Mouse (Mus musculus): ENCODE results near the gene Gm26620.

DNA sequence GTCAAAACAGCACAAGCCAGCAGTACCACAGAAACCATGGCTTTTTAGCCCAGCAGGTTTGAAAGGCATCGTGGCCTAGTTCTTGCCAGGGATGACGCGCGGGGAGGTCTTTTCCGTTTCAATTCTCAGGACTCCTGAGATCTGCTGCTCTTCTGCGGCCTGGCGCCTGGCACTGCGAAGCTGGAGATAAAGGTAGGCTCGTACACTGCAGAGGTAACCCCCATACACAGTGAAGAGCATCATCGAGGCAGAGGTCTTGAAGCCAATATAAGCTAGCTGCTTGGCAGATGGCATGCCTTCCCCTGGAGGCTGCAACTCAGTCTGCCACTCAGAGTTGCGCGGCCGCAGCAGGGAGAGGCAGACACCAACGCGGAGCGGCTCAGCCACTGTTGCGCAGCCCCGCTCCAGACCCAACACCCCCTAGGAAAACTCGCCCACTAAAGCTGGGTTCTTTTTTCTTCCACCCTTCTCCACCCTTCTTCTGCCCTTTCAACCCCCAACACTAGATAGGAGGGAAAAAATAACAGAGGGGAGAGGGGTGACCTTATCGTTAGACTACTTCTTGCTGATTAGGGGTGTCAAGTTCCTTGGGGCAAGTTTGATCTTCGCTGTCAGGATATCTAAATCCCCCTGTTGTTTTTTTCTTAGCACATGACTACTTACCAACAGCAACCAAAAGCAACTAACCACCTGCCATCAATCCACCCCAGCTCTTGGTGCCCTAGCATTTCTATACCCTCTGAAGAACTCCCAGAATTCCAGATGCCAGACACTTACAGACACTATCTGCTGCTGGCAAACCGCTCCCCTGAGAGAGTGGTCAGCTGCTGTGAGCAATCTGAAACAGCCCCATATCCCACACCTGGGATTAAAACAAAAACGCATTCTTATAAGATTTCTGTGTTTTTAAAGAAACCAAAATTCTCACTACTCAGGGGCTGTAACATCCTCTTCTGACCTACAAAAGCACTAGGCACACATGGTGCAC, 33.9 kb upstream of the Gm26620 start:
- TF ChIP-seq GATA1 (IDR thresholded peaks at IDR 0.05; ENCODE audit: borderline replicate concordance, low read length) (no peak), FLI1 (IDR thresholded peaks at IDR 0.05; ENCODE audit: low read length) (no peak)

Measured in megakaryocyte, embryonic 14.5 days (primary cell).